Mouse (Mus musculus): ENCODE results near the gene Zfand2b. TPM values are rescaled to one million over a fixed set of nuclear protein-coding genes. Genes with fewer than 3 reads are reported as not detected.

The Zfand2b gene
- polyA plus RNA-seq, 1 experiment from 2014 or later: 41.0 TPM

GRCm38 (mm10) chr1:75208967-75209678 is 40.7 kb downstream of the Zfand2b start:
- 10% methylated on average over 34 of the region's 34 CpGs for WGBS (ENCODE audit: insufficient replicate concordance)
- no peaks in the 10 kb centered on the region for H3K27me3 ChIP-seq (ENCODE audit: control insufficient read depth, insufficient read depth, low read depth, low read length)
- peak overlapping the region; percentile 97 for H3K4me2 ChIP-seq (ENCODE audit: low read depth, low read length)
- H3K9ac ChIP-seq (ENCODE audit: low read depth, low read length): peak overlapping the region; percentile 94
- peak overlapping the region; percentile 59 for H3K4me3 ChIP-seq (ENCODE audit: low read depth, low read length)
- no peaks in the 10 kb centered on the region for H3K9me3 ChIP-seq (replicated peaks; ENCODE audit: control insufficient read depth, low read length)
- H3K4me1 ChIP-seq (ENCODE audit: control insufficient read depth, low read depth, low read length): peaks cover 50% of the 10 kb centered on the region
- ATAC-seq (ENCODE audit: low read depth): no peak
- peaks cover 14% of the 10 kb centered on the region for H3K36me3 ChIP-seq (ENCODE audit: control insufficient read depth, insufficient read depth)
- H3K27ac ChIP-seq (ENCODE audit: low read length): peak overlapping the region; percentile 22; the same call in 1 of the 2 replicates

GRCm38 (mm10) chr1:75210136-75211087 is 42.0 kb downstream of the Zfand2b start, which contains the start of the genes Glb1l and Stk16:
TSS of gene Glb1l (minus strand) at chr1:75210813.
TSS of gene Stk16 (plus strand) at chr1:75210838.
- ATAC-seq (ENCODE audit: low read depth): peak; percentile 92
- H3K36me3 ChIP-seq (ENCODE audit: control insufficient read depth, insufficient read depth): peaks cover 27% of the 10 kb centered on the region
- peak within 1 kb of the TSS; percentile 97 for H3K4me3 ChIP-seq (ENCODE audit: low read depth, low read length)
- peak within 1 kb of the TSS; percentile 94 for H3K9ac ChIP-seq (ENCODE audit: low read depth, low read length)
- H3K4me1 ChIP-seq (ENCODE audit: control insufficient read depth, low read depth, low read length): peaks cover 63% of the 10 kb centered on the region
- H3K4me2 ChIP-seq (ENCODE audit: low read depth, low read length): peak within 1 kb of the TSS; percentile 97
- H3K27me3 ChIP-seq (ENCODE audit: control insufficient read depth, insufficient read depth, low read depth, low read length): no peaks in the 10 kb centered on the region
- WGBS (ENCODE audit: insufficient replicate concordance): 5% methylated on average over 42 of the region's 42 CpGs
- peak within 1 kb of the TSS; percentile 97 for H3K27ac ChIP-seq (ENCODE audit: low read length)
- no peaks in the 10 kb centered on the region for H3K9me3 ChIP-seq (replicated peaks; ENCODE audit: control insufficient read depth, low read length)

GRCm38 (mm10) chr1:75211141-75211708 is 42.8 kb downstream of the Zfand2b start:
- ATAC-seq (ENCODE audit: low read depth): no peak
- Histone ChIP-seq H3K27me3 (ENCODE audit: control insufficient read depth, insufficient read depth, low read depth, low read length) (no peaks in the 10 kb centered on the region), H3K36me3 (ENCODE audit: control insufficient read depth, insufficient read depth) (peaks cover 35% of the 10 kb centered on the region), H3K4me3 (ENCODE audit: low read depth, low read length) (peak overlapping the region; percentile 97), H3K4me1 (ENCODE audit: control insufficient read depth, low read depth, low read length) (peaks cover 71% of the 10 kb centered on the region), H3K9ac (ENCODE audit: low read depth, low read length) (peak overlapping the region; percentile 94), H3K4me2 (ENCODE audit: low read depth, low read length) (peak overlapping the region; percentile 97), H3K9me3 (replicated peaks; ENCODE audit: control insufficient read depth, low read length) (no peaks in the 10 kb centered on the region), H3K27ac (ENCODE audit: low read length) (peak overlapping the region; percentile 97)
- WGBS (ENCODE audit: insufficient replicate concordance): 6% methylated on average over 17 of the region's 17 CpGs

GRCm38 (mm10) chr1:75212542-75212941 is 44.1 kb downstream of the Zfand2b start:
- Histone ChIP-seq H3K9me3 (replicated peaks; ENCODE audit: control insufficient read depth, low read length) (no peaks in the 10 kb centered on the region), H3K36me3 (ENCODE audit: control insufficient read depth, insufficient read depth) (peaks cover 43% of the 10 kb centered on the region), H3K9ac (ENCODE audit: low read depth, low read length) (peak overlapping the region; percentile 48), H3K4me2 (ENCODE audit: low read depth, low read length) (peak overlapping the region; percentile 97), H3K27ac (ENCODE audit: low read length) (peak overlapping the region; percentile 97), H3K27me3 (ENCODE audit: control insufficient read depth, insufficient read depth, low read depth, low read length) (no peaks in the 10 kb centered on the region), H3K4me3 (ENCODE audit: low read depth, low read length) (peak overlapping the region; percentile 97), H3K4me1 (ENCODE audit: control insufficient read depth, low read depth, low read length) (peaks cover 84% of the 10 kb centered on the region)
- ATAC-seq (ENCODE audit: low read depth): no peak
- WGBS (ENCODE audit: insufficient replicate concordance): 56% methylated on average over 4 of the region's 4 CpGs

- Histone ChIP-seq H3K4me2 (ENCODE audit: low read depth, low read length) (peak overlapping the region; percentile 97), H3K4me1 (ENCODE audit: control insufficient read depth, low read depth, low read length) (peaks cover 87% of the 10 kb centered on the region), H3K9ac (ENCODE audit: low read depth, low read length) (peak overlapping the region; percentile 48), H3K9me3 (replicated peaks; ENCODE audit: control insufficient read depth, low read length) (no peaks in the 10 kb centered on the region), H3K4me3 (ENCODE audit: low read depth, low read length) (peak overlapping the region; percentile 97), H3K27ac (ENCODE audit: low read length) (peak overlapping the region; percentile 97), H3K27me3 (ENCODE audit: control insufficient read depth, insufficient read depth, low read depth, low read length) (no peaks in the 10 kb centered on the region), H3K36me3 (ENCODE audit: control insufficient read depth, insufficient read depth) (peaks cover 43% of the 10 kb centered on the region)
- 10% methylated on average over 7 of the region's 7 CpGs for WGBS (ENCODE audit: insufficient replicate concordance)
- 0 out of 2 replicates have a peak, but pooled peaks have one; percentile 2 for ATAC-seq (ENCODE audit: low read depth)
Observed at GRCm38 (mm10) chr1:75213096-75213495, 44.6 kb downstream of the Zfand2b start.

GRCm38 (mm10) chr1:75214442-75214841 is 46.0 kb downstream of the Zfand2b start:
- peak overlapping the region; percentile 97 for H3K4me2 ChIP-seq (ENCODE audit: low read depth, low read length)
- peak overlapping the region; percentile 97 for H3K27ac ChIP-seq (ENCODE audit: low read length)
- no peaks in the 10 kb centered on the region for H3K9me3 ChIP-seq (replicated peaks; ENCODE audit: control insufficient read depth, low read length)
- H3K27me3 ChIP-seq (ENCODE audit: control insufficient read depth, insufficient read depth, low read depth, low read length): no peaks in the 10 kb centered on the region
- peaks cover 79% of the 10 kb centered on the region for H3K4me1 ChIP-seq (ENCODE audit: control insufficient read depth, low read depth, low read length)
- ATAC-seq (ENCODE audit: low read depth): no peak
- H3K9ac ChIP-seq (ENCODE audit: low read depth, low read length): peak overlapping the region; percentile 87
- peaks cover 43% of the 10 kb centered on the region for H3K36me3 ChIP-seq (ENCODE audit: control insufficient read depth, insufficient read depth)
- WGBS (ENCODE audit: insufficient replicate concordance): 50% methylated on average over 2 of the region's 2 CpGs
- peak overlapping the region; percentile 83 for H3K4me3 ChIP-seq (ENCODE audit: low read depth, low read length)

DNA sequence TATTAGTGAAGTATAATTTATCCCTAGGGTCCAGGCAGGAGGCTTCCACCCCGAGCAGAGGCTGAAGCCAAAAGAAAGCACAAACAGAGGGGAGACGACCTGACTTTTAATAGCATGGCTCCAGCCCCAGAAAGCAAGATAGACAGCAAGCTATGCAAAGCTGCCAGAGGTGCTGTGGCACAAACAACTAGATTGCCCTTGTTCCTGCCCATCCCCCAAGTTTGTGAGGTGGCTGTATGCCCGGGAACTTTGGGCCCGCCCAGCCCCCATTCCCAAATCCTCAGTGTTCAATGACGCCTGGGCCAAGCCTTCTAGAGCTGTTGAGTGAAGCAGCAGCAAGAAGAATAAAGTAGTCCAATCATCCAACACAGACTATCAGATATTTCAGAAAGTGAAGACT is 46.4 kb downstream of the Zfand2b start:
- 42% methylated on average over 5 of the region's 5 CpGs for WGBS (ENCODE audit: insufficient replicate concordance)
- ATAC-seq (ENCODE audit: low read depth): no peak
- peaks cover 79% of the 10 kb centered on the region for H3K4me1 ChIP-seq (ENCODE audit: control insufficient read depth, low read depth, low read length)
- peaks cover 3% of the 10 kb centered on the region for H3K27me3 ChIP-seq (ENCODE audit: control insufficient read depth, insufficient read depth, low read depth, low read length)
- peak overlapping the region; percentile 83 for H3K4me3 ChIP-seq (ENCODE audit: low read depth, low read length)
- peaks cover 43% of the 10 kb centered on the region for H3K36me3 ChIP-seq (ENCODE audit: control insufficient read depth, insufficient read depth)
- no peaks in the 10 kb centered on the region for H3K9me3 ChIP-seq (replicated peaks; ENCODE audit: control insufficient read depth, low read length)
- H3K27ac ChIP-seq (ENCODE audit: low read length): peak overlapping the region; percentile 97
- peak overlapping the region; percentile 97 for H3K4me2 ChIP-seq (ENCODE audit: low read depth, low read length)
- peak overlapping the region; percentile 87 for H3K9ac ChIP-seq (ENCODE audit: low read depth, low read length)

DNA sequence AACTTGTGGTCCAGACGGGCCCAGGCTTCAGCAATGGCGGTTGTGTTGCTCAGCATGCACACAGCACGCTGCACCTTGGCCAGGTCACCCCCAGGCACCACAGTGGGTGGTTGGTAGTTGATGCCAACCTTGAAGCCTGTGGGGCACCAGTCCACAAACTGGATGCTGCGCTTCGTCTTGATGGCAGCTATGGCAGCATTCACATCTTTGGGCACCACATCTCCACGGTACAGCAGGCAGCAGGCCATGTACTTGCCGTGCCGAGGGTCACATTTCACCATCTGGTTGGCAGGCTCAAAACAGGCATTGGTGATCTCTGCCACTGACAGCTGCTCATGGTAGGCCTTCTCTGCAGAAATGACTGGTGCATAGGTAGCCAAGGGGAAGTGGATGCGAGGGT is 47.3 kb downstream of the Zfand2b start:
- ATAC-seq (ENCODE audit: low read depth): no peak
- Histone ChIP-seq H3K4me2 (ENCODE audit: low read depth, low read length) (peak overlapping the region; percentile 97), H3K36me3 (ENCODE audit: control insufficient read depth, insufficient read depth) (peaks cover 43% of the 10 kb centered on the region), H3K27ac (ENCODE audit: low read length) (peak overlapping the region; percentile 97), H3K9ac (ENCODE audit: low read depth, low read length) (peak overlapping the region; percentile 87), H3K27me3 (ENCODE audit: control insufficient read depth, insufficient read depth, low read depth, low read length) (peaks cover 12% of the 10 kb centered on the region), H3K4me3 (ENCODE audit: low read depth, low read length) (peak overlapping the region; percentile 83), H3K9me3 (replicated peaks; ENCODE audit: control insufficient read depth, low read length) (no peaks in the 10 kb centered on the region), H3K4me1 (ENCODE audit: control insufficient read depth, low read depth, low read length) (peaks cover 77% of the 10 kb centered on the region)
- WGBS (ENCODE audit: insufficient replicate concordance): 88% methylated on average over 9 of the region's 9 CpGs

Data from liver, embryonic 16.5 days (tissue).